Mouse (Mus musculus) 3134 (cell line): ENCODE data around the gene Mrpl11.
"Not testable (repeated sequence)": the region's sequence is repeated elsewhere in the genome, so short reads cannot be mapped to it uniquely, and the experiment has no call there.

Experiments used
- DNase-seq: peaks from one replicate; pipeline ENCODE4 v3.0.0-alpha.2; 2011; ENCODE audit warnings: low spot score; ENCODE audit not compliant: insufficient read length; ENCODE audit errors: extremely low read depth

The Mrpl11 gene

GRCm38 (mm10) chr19:4992371-4992770 is 30.4 kb downstream of the Mrpl11 start:
- DNase-seq: no peak

- DNase-seq: peak; percentile 81
Measured at GRCm38 (mm10) chr19:4992904-4993303, 31.0 kb downstream of the Mrpl11 start.

- DNase-seq: no peak
Measured at GRCm38 (mm10) chr19:4994043-4994442, 32.1 kb downstream of the Mrpl11 start.

- DNase-seq: no peak
Measured at GRCm38 (mm10) chr19:4999445-5000140, 37.6 kb downstream of the Mrpl11 start.

GRCm38 (mm10) chr19:5001666-5002406 is 39.9 kb downstream of the Mrpl11 start:
- peak; percentile 80 for DNase-seq

- DNase-seq: not testable (repeated sequence)
Measured at GRCm38 (mm10) chr19:5003644-5004043, 41.7 kb downstream of the Mrpl11 start.

- DNase-seq: peak; percentile 42
Measured at GRCm38 (mm10) chr19:5004925-5005324, 43.0 kb downstream of the Mrpl11 start.

- DNase-seq: peak; percentile 78
Measured at GRCm38 (mm10) chr19:5013138-5013537, 51.2 kb downstream of the Mrpl11 start.

- peak; percentile 65 for DNase-seq
Measured at GRCm38 (mm10) chr19:5014961-5015398, 53.0 kb downstream of the Mrpl11 start.

GRCm38 (mm10) chr19:5016221-5016742 is 54.3 kb downstream of the Mrpl11 start:
- peak; percentile 69 for DNase-seq
